8 mouse cellular contexts compared by ENCODE assay signal in genomic region chr8:56550558-56551360, GRCm38 (mm10). TPM values are rescaled to one million over a fixed set of nuclear protein-coding genes. Genes with fewer than 3 reads are reported as not detected.
DNase-seq lines count a peak whose midpoint lies in the region; ATAC-seq lines count a peak whose summit lies in the region.

Gene Cep44 (minus strand): TSS chr8:56551047.
Gene Fbxo8 (plus strand): TSS chr8:56551090.

- H3K4me1 ChIP-seq in brown adipose tissue, adult 24 weeks (ENCODE audit: control insufficient read depth, insufficient read depth, insufficient read length, low read length): peaks cover 4% of the 10 kb centered on the region; the same call in 1 of the 2 replicates
- H3K4me1 ChIP-seq in heart, embryonic 13.5 days: peaks cover 21% of the 10 kb centered on the region
- H3K4me1 ChIP-seq in liver, embryonic 12.5 days: peaks cover 22% of the 10 kb centered on the region
- peaks cover 3% of the 10 kb centered on the region; the same call in 1 of the 2 replicates for H3K4me1 ChIP-seq in stomach, embryonic 15.5 days

- peak within 1 kb of the TSS; percentile 96 for H3K9ac ChIP-seq in heart, embryonic 13.5 days
- peak within 1 kb of the TSS; percentile 86 for H3K9ac ChIP-seq in liver, embryonic 12.5 days
- peak within 1 kb of the TSS; percentile 73 for H3K9ac ChIP-seq in stomach, embryonic 15.5 days

- peak; percentile 71 for ATAC-seq in heart, embryonic 13.5 days (ENCODE audit: extremely low read depth, insufficient number of reproducible peaks, low FRiP score, low TSS enrichment)
- peak; percentile 81 for ATAC-seq in liver, embryonic 12.5 days
- ATAC-seq in stomach, embryonic 15.5 days (ENCODE audit: insufficient read depth, low FRiP score, low read depth): peak; percentile 84

- under 1% methylated on average over 53 of the region's 53 CpGs for WGBS in heart, embryonic 13.5 days
- under 1% methylated on average over 53 of the region's 53 CpGs for WGBS in liver, embryonic 12.5 days (ENCODE audit: insufficient replicate concordance)
- under 1% methylated on average over 53 of the region's 53 CpGs for WGBS in stomach, embryonic 15.5 days

- H3K4me2 ChIP-seq in heart, embryonic 13.5 days: peak within 1 kb of the TSS; percentile 83
- peak within 1 kb of the TSS; percentile 87 for H3K4me2 ChIP-seq in liver, embryonic 12.5 days
- peak within 1 kb of the TSS; percentile 62 for H3K4me2 ChIP-seq in stomach, embryonic 15.5 days

- peak within 1 kb of the TSS; percentile 94 for H3K4me3 ChIP-seq in brown adipose tissue, adult 24 weeks (ENCODE audit: insufficient read depth, low read depth, low read length)
- H3K4me3 ChIP-seq in heart, embryonic 13.5 days: peak within 1 kb of the TSS; percentile 83
- peak within 1 kb of the TSS; percentile 96 for H3K4me3 ChIP-seq in liver, embryonic 12.5 days
- H3K4me3 ChIP-seq in stomach, embryonic 15.5 days (replicated peaks): peak within 1 kb of the TSS; percentile 62

- H3K27me3 ChIP-seq in heart, embryonic 13.5 days (replicated peaks): no peaks in the 10 kb centered on the region
- no peaks in the 10 kb centered on the region for H3K27me3 ChIP-seq in liver, embryonic 12.5 days (replicated peaks)
- H3K27me3 ChIP-seq in stomach, embryonic 15.5 days (replicated peaks): no peaks in the 10 kb centered on the region

- peak; percentile 92 for DNase-seq in CD4-positive, CD25-positive, alpha-beta regulatory T cell, adult 2 months (ENCODE audit: low read depth, low spot score)
- DNase-seq in fat pad, adult 2 months (ENCODE audit: extremely low read depth, low read depth, low spot score): peak; percentile 36
- peak; percentile 91 for DNase-seq in kidney, postnatal 10 days
- DNase-seq in natural killer cell, adult 2 months (ENCODE audit: low spot score in 2 of 2): peak; percentile 83 to 84

- H3K9me3 ChIP-seq in heart, embryonic 13.5 days: no peaks in the 10 kb centered on the region
- H3K9me3 ChIP-seq in liver, embryonic 12.5 days (replicated peaks): no peaks in the 10 kb centered on the region
- H3K9me3 ChIP-seq in stomach, embryonic 15.5 days: no peaks in the 10 kb centered on the region

- peak within 1 kb of the TSS; percentile 84 for H3K27ac ChIP-seq in brown adipose tissue, adult 24 weeks (replicated peaks; ENCODE audit: low read depth, low read length)
- H3K27ac ChIP-seq in heart, embryonic 13.5 days (replicated peaks): peak within 1 kb of the TSS; percentile 90
- H3K27ac ChIP-seq in liver, embryonic 12.5 days: peak within 1 kb of the TSS; percentile 91
- peak within 1 kb of the TSS; percentile 85 for H3K27ac ChIP-seq in stomach, embryonic 15.5 days

- H3K36me3 ChIP-seq in heart, embryonic 13.5 days: peaks cover 9% of the 10 kb centered on the region; the same call in 1 of the 2 replicates
- H3K36me3 ChIP-seq in liver, embryonic 12.5 days: peaks cover 9% of the 10 kb centered on the region; the same call in 1 of the 2 replicates
- H3K36me3 ChIP-seq in stomach, embryonic 15.5 days: no peaks in the 10 kb centered on the region

RNA-seq across cellular contexts. Expression of gene Cep44, which starts in this region (rescaled TPM):
- polyA plus RNA-seq in brown adipose tissue, adult 24 weeks (2012; ENCODE audit: insufficient read depth, insufficient read length, missing spikeins): 6.3 and 6.6 TPM in 2 replicates
- 21.9 and 22.9 TPM in 2 replicates for polyA plus RNA-seq in heart, embryonic 13.5 days (2015; fragmentation: Nextera tagmentation; extraction: Ambion mirVana)
- 26.3 and 27.1 TPM in 2 replicates for polyA plus RNA-seq in liver, embryonic 12.5 days (2016; fragmentation: Nextera tagmentation; extraction: Ambion mirVana)
- polyA plus RNA-seq in stomach, embryonic 15.5 days (2015; fragmentation: Nextera tagmentation; extraction: Ambion mirVana): 33.7 and 34.0 TPM in 2 replicates

RNA-seq across cellular contexts. Expression of gene Fbxo8, which starts in this region (rescaled TPM):
- polyA plus RNA-seq in brown adipose tissue, adult 24 weeks (2012; ENCODE audit: insufficient read depth, insufficient read length, missing spikeins): 73.0 and 107 TPM in 2 replicates
- 42.7 TPM in 2 replicates for polyA plus RNA-seq in heart, embryonic 13.5 days (2015; fragmentation: Nextera tagmentation; extraction: Ambion mirVana)
- 42.1 and 45.0 TPM in 2 replicates for polyA plus RNA-seq in liver, embryonic 12.5 days (2016; fragmentation: Nextera tagmentation; extraction: Ambion mirVana)
- 37.8 and 38.4 TPM in 2 replicates for polyA plus RNA-seq in stomach, embryonic 15.5 days (2015; fragmentation: Nextera tagmentation; extraction: Ambion mirVana)

Comparison
In these comparisons a context has a peak if more than half of its experiments do, and no peak if none do; other contexts are left out.
1. Peak in every context shown above with its lines: DNase-seq, ATAC-seq, H3K4me3 ChIP-seq and H3K27ac ChIP-seq.
2. DNase-seq: peak in every context shown above with its lines; median percentile 92 in CD4-positive, CD25-positive, alpha-beta regulatory T cell, adult 2 months; 91 in kidney, postnatal 10 days; 84 in natural killer cell, adult 2 months; 36 in fat pad, adult 2 months.